Mouse (Mus musculus) liver, postnatal 0 days (tissue): Measurements from ENCODE around the gene Dhrs2.

Experiments
- CTCF ChIP-seq: sonication (generic); IDR thresholded peaks from 2 replicates; pipeline ENCODE4 v1.5.1; 2016; ENCODE audit warnings: antibody characterized with exemption, low read depth
- EP300 ChIP-seq: IDR thresholded peaks from 2 replicates; pipeline ENCODE4 v1.6.1; 2016; ENCODE audit warnings: antibody characterized with exemption, low read depth, mild to moderate bottlenecking

GRCm38 (mm10) chr14:55188491-55188890, 33.3 kb upstream of the Dhrs2 start:
- TF ChIP-seq CTCF (no peak), EP300 (no peak)
